Mouse (Mus musculus): ENCODE measurements around the gene Dcaf1. TPM values are rescaled to one million over a fixed set of nuclear protein-coding genes. Genes with fewer than 3 reads are reported as not detected.
A peak's percentile ranks its signal among the peaks of the same experiment; 100 is the strongest.

Dcaf1 gene
- total and polyA plus RNA-seq, 3 experiments = 9.8 to 27.9 (median 27.3) TPM

DNA sequence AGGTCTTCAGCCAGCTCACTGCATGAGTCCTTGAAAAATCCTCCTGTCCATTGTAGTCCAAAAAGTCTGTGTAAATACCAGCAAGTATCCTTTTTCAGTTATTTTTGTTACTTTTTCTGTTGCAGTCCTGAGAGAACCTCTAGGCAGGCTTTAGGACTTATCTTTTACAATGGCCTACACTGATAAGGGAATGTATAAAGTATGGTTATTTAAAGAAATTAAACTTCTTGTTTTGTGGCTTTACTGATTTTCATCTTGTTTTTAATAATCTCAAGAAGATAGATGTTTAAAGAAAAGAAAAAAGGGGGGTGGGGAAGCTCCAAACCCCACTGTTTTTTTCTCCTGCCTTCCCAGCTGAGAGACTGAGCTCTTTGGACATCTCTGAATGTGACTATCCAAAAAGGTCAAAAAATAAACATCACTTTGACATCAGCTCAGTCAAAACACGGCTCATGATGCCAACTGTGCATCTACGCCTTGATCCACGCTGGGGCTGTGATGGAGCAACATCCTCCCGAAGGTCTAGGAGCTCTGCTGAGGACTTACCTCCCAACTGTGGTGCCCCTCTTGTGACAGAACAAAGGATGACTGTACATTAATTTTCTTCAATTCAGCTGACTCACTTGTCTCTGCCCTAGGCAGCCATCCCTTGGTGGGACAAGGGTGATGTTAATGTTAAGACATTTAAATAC lies 81.6 kb downstream of the Dcaf1 start:
- WGBS = 63% methylated on average over 4 of the region's 4 CpGs
- H3K4me3 ChIP-seq = no peak overlapping the region
- no peak overlapping the region for H3K9ac ChIP-seq (ENCODE audit: low read depth, low read length)
- H3K79me2 ChIP-seq (replicated peaks; ENCODE audit: control insufficient read depth, insufficient read depth, low read length) = no peaks in the 10 kb centered on the region
- H3K27ac ChIP-seq = no peak overlapping the region
- H3K4me1 ChIP-seq (ENCODE audit: control insufficient read depth, insufficient read depth, low read length) = no peaks in the 10 kb centered on the region
- no peaks in the 10 kb centered on the region for H3K36me3 ChIP-seq (ENCODE audit: control insufficient read depth, insufficient read depth, low read length)
- no peaks in the 10 kb centered on the region for H3K27me3 ChIP-seq (ENCODE audit: control insufficient read depth, insufficient read depth, low read length)
- no peak for DNase-seq
- TF ChIP-seq POLR2A (IDR thresholded peaks at IDR 0.05; ENCODE audit: insufficient read depth, low read depth, low read length) (no peak), EP300 (IDR thresholded peaks at IDR 0.05; ENCODE audit: insufficient read depth, low read depth, low read length) (no peak), CTCF (IDR thresholded peaks at IDR 0.05) (no peak)
- intact Hi-C loops (cut with DNase I) = loop anchor here (1.0 to 5.0 kb wide), 3 partner anchors 388 to 609 kb away; no protein-coding TSS in a partner anchor

DNA sequence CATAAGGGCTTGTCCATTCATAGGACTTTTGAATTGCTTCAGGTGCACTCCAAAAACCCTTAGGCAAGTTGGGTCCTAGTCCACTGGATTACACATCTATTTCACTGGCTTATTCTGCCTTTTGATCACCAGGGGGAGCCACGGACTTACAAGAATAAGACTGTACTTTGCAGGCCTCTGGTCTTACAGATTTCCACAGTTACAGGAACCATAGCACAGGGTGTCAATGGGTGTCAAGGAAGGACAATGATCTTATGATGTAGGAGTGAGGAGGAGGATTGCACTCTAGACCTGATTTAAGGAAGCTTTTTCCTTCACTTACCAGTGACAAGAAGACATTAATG lies 82.1 kb downstream of the Dcaf1 start:
- WGBS = 3% methylated on average over 1 of the region's 1 CpGs
- intact Hi-C loops (cut with DNase I) = loop anchor here (1.0 to 5.0 kb wide), 3 partner anchors 388 to 609 kb away; no protein-coding TSS in a partner anchor
- Histone ChIP-seq H3K79me2 (replicated peaks; ENCODE audit: control insufficient read depth, insufficient read depth, low read length) (no peaks in the 10 kb centered on the region), H3K4me1 (ENCODE audit: control insufficient read depth, insufficient read depth, low read length) (no peaks in the 10 kb centered on the region), H3K9ac (ENCODE audit: low read depth, low read length) (no peak overlapping the region), H3K27me3 (ENCODE audit: control insufficient read depth, insufficient read depth, low read length) (no peaks in the 10 kb centered on the region), H3K36me3 (ENCODE audit: control insufficient read depth, insufficient read depth, low read length) (no peaks in the 10 kb centered on the region), H3K27ac (no peak overlapping the region), H3K4me3 (no peak overlapping the region)
- DNase-seq = no peak
- TF ChIP-seq EP300 (IDR thresholded peaks at IDR 0.05; ENCODE audit: insufficient read depth, low read depth, low read length) = no peak
- TF ChIP-seq CTCF (IDR thresholded peaks at IDR 0.05) = peak; percentile 76

DNA sequence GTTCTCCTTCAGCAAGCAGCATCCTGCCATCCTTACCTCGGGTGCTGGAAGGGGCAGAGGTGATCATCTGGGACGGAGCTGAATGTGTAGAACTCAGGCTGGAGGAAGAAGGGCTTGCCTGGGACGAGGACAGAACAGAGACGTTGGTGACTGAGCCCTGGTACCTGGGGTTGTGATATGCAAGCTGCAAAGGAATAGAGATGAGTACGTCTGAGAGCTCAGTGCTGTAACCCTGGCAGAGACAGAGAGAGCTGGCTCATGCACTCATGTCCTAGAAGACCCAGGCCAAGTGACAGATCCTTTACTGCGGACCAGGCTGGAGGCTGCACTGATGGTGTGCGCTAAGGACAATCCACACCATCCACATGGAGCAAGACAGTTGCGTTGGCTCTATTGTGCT lies 84.9 kb downstream of the Dcaf1 start:
- H3K36me3 ChIP-seq (ENCODE audit: control insufficient read depth, insufficient read depth, low read length) = no peaks in the 10 kb centered on the region
- no peaks in the 10 kb centered on the region for H3K27me3 ChIP-seq (ENCODE audit: control insufficient read depth, insufficient read depth, low read length)
- DNase-seq = no peak
- H3K79me2 ChIP-seq (replicated peaks; ENCODE audit: control insufficient read depth, insufficient read depth, low read length) = no peaks in the 10 kb centered on the region
- no peak for TF ChIP-seq CTCF (IDR thresholded peaks at IDR 0.05)
- TF ChIP-seq EP300 (IDR thresholded peaks at IDR 0.05; ENCODE audit: insufficient read depth, low read depth, low read length) = no peak
- TF ChIP-seq POLR2A (IDR thresholded peaks at IDR 0.05; ENCODE audit: insufficient read depth, low read depth, low read length) = no peak
- no peak overlapping the region for H3K4me3 ChIP-seq
- H3K4me1 ChIP-seq (ENCODE audit: control insufficient read depth, insufficient read depth, low read length) = no peaks in the 10 kb centered on the region
- intact Hi-C loops (cut with DNase I) = no loop called here
- WGBS = 87% methylated on average over 8 of the region's 8 CpGs
- no peak overlapping the region for H3K9ac ChIP-seq (ENCODE audit: low read depth, low read length)
- H3K27ac ChIP-seq = no peak overlapping the region

DNA sequence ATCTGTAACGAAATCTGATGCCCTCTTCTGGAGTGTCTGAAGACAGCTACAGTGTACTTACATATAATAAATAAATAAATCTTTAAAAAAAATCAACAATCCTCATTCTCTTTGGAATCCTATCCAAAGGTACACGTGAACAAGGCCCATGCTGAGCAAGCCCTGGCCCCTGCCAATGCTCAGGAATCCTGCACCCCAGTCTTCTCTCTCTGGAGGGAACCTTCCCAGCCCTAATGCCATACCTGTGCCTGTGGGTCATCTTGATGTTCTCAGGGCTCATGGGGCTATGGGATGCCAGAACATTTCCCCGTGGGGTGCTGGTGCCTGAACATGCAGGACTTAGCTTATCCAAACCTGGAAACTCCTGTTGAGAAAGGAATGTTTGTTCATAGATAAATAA lies 86.5 kb downstream of the Dcaf1 start:
- Histone ChIP-seq H3K4me1 (ENCODE audit: control insufficient read depth, insufficient read depth, low read length) (no peaks in the 10 kb centered on the region), H3K79me2 (replicated peaks; ENCODE audit: control insufficient read depth, insufficient read depth, low read length) (no peaks in the 10 kb centered on the region), H3K9ac (ENCODE audit: low read depth, low read length) (no peak overlapping the region), H3K27ac (no peak overlapping the region), H3K4me3 (no peak overlapping the region), H3K27me3 (ENCODE audit: control insufficient read depth, insufficient read depth, low read length) (no peaks in the 10 kb centered on the region), H3K36me3 (ENCODE audit: control insufficient read depth, insufficient read depth, low read length) (no peaks in the 10 kb centered on the region)
- TF ChIP-seq CTCF (IDR thresholded peaks at IDR 0.05) = no peak
- TF ChIP-seq POLR2A (IDR thresholded peaks at IDR 0.05; ENCODE audit: insufficient read depth, low read depth, low read length) = no peak
- TF ChIP-seq EP300 (IDR thresholded peaks at IDR 0.05; ENCODE audit: insufficient read depth, low read depth, low read length) = no peak
- intact Hi-C loops (cut with DNase I) = no loop called here
- DNase-seq = peak in 1 of 2 experiments; percentile 1
- WGBS = 81% methylated on average over 3 of the region's 3 CpGs

DNA sequence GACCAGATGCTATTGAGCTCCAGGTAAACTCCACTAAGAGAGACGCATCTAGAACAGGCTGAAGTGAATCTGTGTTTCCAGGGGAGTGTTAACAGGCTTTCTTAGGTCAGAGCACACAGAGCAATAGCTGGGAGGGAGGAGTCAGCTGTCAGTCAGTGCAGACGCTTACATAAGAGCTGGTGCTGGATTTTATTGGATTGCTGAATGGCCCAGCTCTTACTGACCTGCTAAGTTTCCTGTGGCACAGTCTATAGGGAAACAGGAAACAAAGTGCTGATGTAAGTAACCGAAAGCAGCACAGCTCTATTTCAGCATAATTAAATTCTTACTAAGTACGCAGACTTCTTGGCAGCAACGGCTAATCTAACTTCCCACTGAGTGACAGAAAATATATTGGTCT lies 87.0 kb downstream of the Dcaf1 start:
- 36% methylated on average over 5 of the region's 5 CpGs for WGBS
- DNase-seq = peak in 1 of 2 experiments; percentile 1
- H3K27me3 ChIP-seq (ENCODE audit: control insufficient read depth, insufficient read depth, low read length) = no peaks in the 10 kb centered on the region
- TF ChIP-seq POLR2A (IDR thresholded peaks at IDR 0.05; ENCODE audit: insufficient read depth, low read depth, low read length) = no peak
- TF ChIP-seq CTCF (IDR thresholded peaks at IDR 0.05) = no peak
- no peak for TF ChIP-seq EP300 (IDR thresholded peaks at IDR 0.05; ENCODE audit: insufficient read depth, low read depth, low read length)
- no peaks in the 10 kb centered on the region for H3K36me3 ChIP-seq (ENCODE audit: control insufficient read depth, insufficient read depth, low read length)
- intact Hi-C loops (cut with DNase I) = no loop called here
- H3K4me3 ChIP-seq = no peak overlapping the region
- H3K4me1 ChIP-seq (ENCODE audit: control insufficient read depth, insufficient read depth, low read length) = no peaks in the 10 kb centered on the region
- no peaks in the 10 kb centered on the region for H3K79me2 ChIP-seq (replicated peaks; ENCODE audit: control insufficient read depth, insufficient read depth, low read length)
- H3K27ac ChIP-seq = no peak overlapping the region
- H3K9ac ChIP-seq (ENCODE audit: low read depth, low read length) = no peak overlapping the region

DNA sequence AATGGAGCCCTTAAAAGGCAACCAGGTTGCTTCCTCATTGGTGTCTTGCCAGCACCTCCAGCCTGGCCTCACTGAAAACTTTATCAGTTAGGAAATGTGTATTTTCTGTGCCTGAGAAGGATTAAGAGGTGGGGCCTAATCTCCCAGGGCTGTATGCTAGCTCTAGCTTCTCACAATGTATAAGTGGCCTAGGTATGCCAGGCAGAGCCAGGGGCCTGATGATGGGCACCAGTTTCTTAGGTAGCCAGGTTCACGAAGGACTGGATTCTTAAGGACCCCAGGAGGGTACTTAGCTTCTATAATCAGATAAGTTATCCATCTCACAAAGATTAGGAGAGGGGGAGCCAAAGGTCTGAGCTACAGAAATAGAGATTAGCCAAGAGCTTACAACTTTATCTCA lies 90.0 kb downstream of the Dcaf1 start:
- Histone ChIP-seq H3K36me3 (ENCODE audit: control insufficient read depth, insufficient read depth, low read length) (no peaks in the 10 kb centered on the region), H3K79me2 (replicated peaks; ENCODE audit: control insufficient read depth, insufficient read depth, low read length) (no peaks in the 10 kb centered on the region), H3K27ac (no peak overlapping the region), H3K4me3 (no peak overlapping the region), H3K27me3 (ENCODE audit: control insufficient read depth, insufficient read depth, low read length) (no peaks in the 10 kb centered on the region), H3K4me1 (ENCODE audit: control insufficient read depth, insufficient read depth, low read length) (no peaks in the 10 kb centered on the region), H3K9ac (ENCODE audit: low read depth, low read length) (no peak overlapping the region)
- 45% methylated on average over 1 of the region's 1 CpGs for WGBS
- DNase-seq = no peak
- TF ChIP-seq EP300 (IDR thresholded peaks at IDR 0.05; ENCODE audit: insufficient read depth, low read depth, low read length) = no peak
- no peak for TF ChIP-seq POLR2A (IDR thresholded peaks at IDR 0.05; ENCODE audit: insufficient read depth, low read depth, low read length)
- TF ChIP-seq CTCF (IDR thresholded peaks at IDR 0.05) = no peak
- intact Hi-C loops (cut with DNase I) = no loop called here

All from heart, adult 2 months (tissue).